Mouse (Mus musculus) hindbrain, embryonic 12.5 days (tissue): ENCODE data around the gene Adam22. TPM values are rescaled to one million over a fixed set of nuclear protein-coding genes. Genes with fewer than 3 reads are reported as not detected.

Experiments
- ATAC-seq: fragments of 200-750 bp; cut with Nextera tagmentation; 2 replicates; pipeline ENCODE4 v1.8.0; 2017; ENCODE audit warnings: moderate TSS enrichment; ENCODE audit not compliant: low FRiP score
- H3K27ac ChIP-seq: fragments of 300-500 bp; sonication (generic); 2 replicates; pipeline ENCODE4 v1.5.1; 2016; ENCODE audit warnings: mild to moderate bottlenecking
- H3K27me3 ChIP-seq: fragments of 300-500 bp; sonication (generic); 2 replicates; pipeline ENCODE4 v1.6.1; 2016; ENCODE audit warnings: mild to moderate bottlenecking
- H3K36me3 ChIP-seq: fragments of 300-500 bp; sonication (generic); 2 replicates; pipeline ENCODE4 v1.6.1; 2016; ENCODE audit warnings: mild to moderate bottlenecking
- H3K4me1 ChIP-seq: fragments of 300-500 bp; sonication (generic); 2 replicates; pipeline ENCODE4 v1.6.1; 2016
- H3K4me2 ChIP-seq: fragments of 300-500 bp; sonication (generic); replicated peaks from 2 replicates; pipeline ENCODE4 v1.6.1; 2016; ENCODE audit warnings: mild to moderate bottlenecking
- H3K4me3 ChIP-seq: fragments of 300-500 bp; sonication (generic); 2 replicates; pipeline ENCODE4 v1.5.1; 2016; ENCODE audit warnings: mild to moderate bottlenecking
- H3K9ac ChIP-seq: fragments of 300-500 bp; sonication (generic); 2 replicates; pipeline ENCODE4 v1.6.1; 2016; ENCODE audit warnings: mild to moderate bottlenecking, moderate library complexity
- H3K9me3 ChIP-seq: fragments of 300-500 bp; sonication (generic); replicated peaks from 2 replicates; pipeline ENCODE4 v1.6.1; 2016; ENCODE audit warnings: mild to moderate bottlenecking
- WGBS: fragments of 180-500 bp; shearing (Covaris S2); methylation state at CpG from one replicate; pipeline ENCODE4 v1.1.7; 2016; 5-methylcytosine and 5-hydroxymethylcytosine counted together
- polyA plus RNA-seq: library from polyadenylated mRNA; unstranded; fragments of >200 nt; fragmentation: Nextera tagmentation; extraction: Ambion mirVana; gene quantifications from 2 replicates; pipeline ENCODE4 v1.2.1, GENCODE M21; 2016

Gene Adam22
- polyA plus RNA-seq, 1 experiment from 2014 or later, result 26.6 TPM

- 67% methylated on average over 1 of the region's 1 CpGs for WGBS
- peaks cover 2% of the 10 kb centered on the region; the same call in 1 of the 2 replicates for H3K4me1 ChIP-seq
- no peak overlapping the region for H3K4me2 ChIP-seq
- no peak overlapping the region for H3K9ac ChIP-seq
- no peaks in the 10 kb centered on the region for H3K9me3 ChIP-seq
- no peaks in the 10 kb centered on the region for H3K36me3 ChIP-seq
- no peak overlapping the region for H3K27ac ChIP-seq
- no peaks in the 10 kb centered on the region for H3K27me3 ChIP-seq
- H3K4me3 ChIP-seq, result no peak overlapping the region
- ATAC-seq, result no peak
These were observed 5.6 kb downstream of the Adam22 start for GRCm38 (mm10) chr5:8362361-8362760.

GRCm38 (mm10) chr5:8357677-8358076, 10.3 kb downstream of the Adam22 start:
- ATAC-seq, result no peak
- no peak overlapping the region for H3K4me3 ChIP-seq
- WGBS, result 81% methylated on average over 8 of the region's 8 CpGs
- no peak overlapping the region for H3K9ac ChIP-seq
- H3K4me2 ChIP-seq, result no peak overlapping the region
- no peaks in the 10 kb centered on the region for H3K9me3 ChIP-seq
- no peak overlapping the region for H3K27ac ChIP-seq
- H3K36me3 ChIP-seq, result no peaks in the 10 kb centered on the region
- H3K27me3 ChIP-seq, result no peaks in the 10 kb centered on the region
- H3K4me1 ChIP-seq, result peaks cover 6% of the 10 kb centered on the region; the same call in 1 of the 2 replicates

- Histone ChIP-seq H3K27me3 (no peaks in the 10 kb centered on the region), H3K27ac (no peak overlapping the region), H3K9ac (no peak overlapping the region), H3K4me3 (no peak overlapping the region), H3K4me1 (peaks cover 6% of the 10 kb centered on the region; the same call in 1 of the 2 replicates), H3K36me3 (no peaks in the 10 kb centered on the region), H3K4me2 (no peak overlapping the region), H3K9me3 (no peaks in the 10 kb centered on the region)
- WGBS, result 57% methylated on average over 13 of the region's 13 CpGs
- no peak for ATAC-seq
These were observed 10.9 kb downstream of the Adam22 start for GRCm38 (mm10) chr5:8356885-8357651.

- Histone ChIP-seq H3K4me3 (no peak overlapping the region), H3K4me2 (no peak overlapping the region), H3K36me3 (no peaks in the 10 kb centered on the region), H3K27ac (no peak overlapping the region), H3K27me3 (no peaks in the 10 kb centered on the region), H3K4me1 (peaks cover 6% of the 10 kb centered on the region; the same call in 1 of the 2 replicates), H3K9me3 (no peaks in the 10 kb centered on the region), H3K9ac (no peak overlapping the region)
- no peak for ATAC-seq
- WGBS, result 60% methylated on average over 2 of the region's 2 CpGs
These were observed 11.6 kb downstream of the Adam22 start for GRCm38 (mm10) chr5:8356326-8356725.

- no peaks in the 10 kb centered on the region for H3K27me3 ChIP-seq
- WGBS, result 79% methylated on average over 10 of the region's 10 CpGs
- H3K36me3 ChIP-seq, result no peaks in the 10 kb centered on the region
- no peaks in the 10 kb centered on the region for H3K9me3 ChIP-seq
- ATAC-seq, result no peak
- H3K4me3 ChIP-seq, result no peak overlapping the region
- no peak overlapping the region for H3K27ac ChIP-seq
- H3K4me1 ChIP-seq, result no peaks in the 10 kb centered on the region
- H3K4me2 ChIP-seq, result no peak overlapping the region
- no peak overlapping the region for H3K9ac ChIP-seq
These were observed 18.4 kb downstream of the Adam22 start for GRCm38 (mm10) chr5:8349557-8349956.

- Histone ChIP-seq H3K36me3 (no peaks in the 10 kb centered on the region), H3K27me3 (no peaks in the 10 kb centered on the region)
- ATAC-seq, result no peak
These were observed 21.6 kb downstream of the Adam22 start for GRCm38 (mm10) chr5:8346329-8346728.

GRCm38 (mm10) chr5:8343296-8343695, 24.7 kb downstream of the Adam22 start:
- Histone ChIP-seq H3K36me3 (no peaks in the 10 kb centered on the region), H3K9me3 (no peaks in the 10 kb centered on the region), H3K27me3 (no peaks in the 10 kb centered on the region), H3K9ac (no peak overlapping the region), H3K4me2 (no peak overlapping the region), H3K4me1 (no peaks in the 10 kb centered on the region), H3K4me3 (no peak overlapping the region), H3K27ac (no peak overlapping the region)
- ATAC-seq, result no peak
- WGBS, result 86% methylated on average over 3 of the region's 3 CpGs

More at GRCm38 (mm10) chr5:8346329-8346728, 21.6 kb downstream of the Adam22 start:
- no peak overlapping the region for H3K4me3 ChIP-seq
- no peak overlapping the region for H3K27ac ChIP-seq
- no peak overlapping the region for H3K4me2 ChIP-seq
- no peaks in the 10 kb centered on the region for H3K4me1 ChIP-seq
- H3K9me3 ChIP-seq, result no peaks in the 10 kb centered on the region
- no peak overlapping the region for H3K9ac ChIP-seq

- no peaks in the 10 kb centered on the region for H3K36me3 ChIP-seq
- no peak overlapping the region for H3K9ac ChIP-seq
- no peak for ATAC-seq
- H3K27me3 ChIP-seq, result no peaks in the 10 kb centered on the region
- H3K4me1 ChIP-seq, result no peaks in the 10 kb centered on the region
- H3K4me3 ChIP-seq, result no peak overlapping the region
- no peak overlapping the region for H3K27ac ChIP-seq
- H3K9me3 ChIP-seq, result no peaks in the 10 kb centered on the region
- WGBS, result 91% methylated on average over 4 of the region's 4 CpGs
- no peak overlapping the region for H3K4me2 ChIP-seq
These were observed 26.3 kb downstream of the Adam22 start for GRCm38 (mm10) chr5:8341676-8342075.

GRCm38 (mm10) chr5:8327645-8328269, 40.2 kb downstream of the Adam22 start:
- Histone ChIP-seq H3K4me3 (no peak overlapping the region), H3K27ac (no peak overlapping the region), H3K4me1 (no peaks in the 10 kb centered on the region), H3K36me3 (no peaks in the 10 kb centered on the region), H3K9ac (no peak overlapping the region), H3K4me2 (no peak overlapping the region), H3K9me3 (no peaks in the 10 kb centered on the region), H3K27me3 (no peaks in the 10 kb centered on the region)
- WGBS, result 80% methylated on average over 4 of the region's 4 CpGs
- no peak for ATAC-seq

GRCm38 (mm10) chr5:8326671-8327070, 41.3 kb downstream of the Adam22 start:
- Histone ChIP-seq H3K27me3 (no peaks in the 10 kb centered on the region), H3K27ac (no peak overlapping the region), H3K36me3 (no peaks in the 10 kb centered on the region), H3K4me1 (no peaks in the 10 kb centered on the region), H3K4me3 (no peak overlapping the region), H3K9me3 (no peaks in the 10 kb centered on the region), H3K4me2 (no peak overlapping the region), H3K9ac (no peak overlapping the region)
- ATAC-seq, result no peak
- WGBS, result 92% methylated on average over 5 of the region's 5 CpGs

GRCm38 (mm10) chr5:8312324-8312723, 55.6 kb downstream of the Adam22 start:
- Histone ChIP-seq H3K4me2 (no peak overlapping the region), H3K9me3 (no peaks in the 10 kb centered on the region), H3K4me1 (no peaks in the 10 kb centered on the region), H3K4me3 (no peak overlapping the region), H3K9ac (no peak overlapping the region), H3K36me3 (no peaks in the 10 kb centered on the region), H3K27ac (no peak overlapping the region), H3K27me3 (no peaks in the 10 kb centered on the region)
- no peak for ATAC-seq
- 97% methylated on average over 2 of the region's 2 CpGs for WGBS

- no peak for ATAC-seq
- no peaks in the 10 kb centered on the region for H3K27me3 ChIP-seq
- H3K4me2 ChIP-seq, result no peak overlapping the region
- no peaks in the 10 kb centered on the region for H3K36me3 ChIP-seq
- no peaks in the 10 kb centered on the region for H3K4me1 ChIP-seq
- no peaks in the 10 kb centered on the region for H3K9me3 ChIP-seq
- H3K4me3 ChIP-seq, result no peak overlapping the region
- WGBS, result 80% methylated on average over 4 of the region's 4 CpGs
- H3K27ac ChIP-seq, result no peak overlapping the region
- H3K9ac ChIP-seq, result no peak overlapping the region
These were observed 57.1 kb downstream of the Adam22 start for GRCm38 (mm10) chr5:8310907-8311306.
